Mouse (Mus musculus) kidney, embryonic 14.5 days (tissue): ENCODE data around the gene Gna11. TPM values are rescaled to one million over a fixed set of nuclear protein-coding genes. Genes with fewer than 3 reads are reported as not detected.

Experiments
- ATAC-seq: fragments of 200-750 bp; cut with Nextera tagmentation; 2 replicates; pipeline ENCODE4 v1.8.0; 2017; ENCODE audit warnings: moderate number of reproducible peaks, mild to moderate bottlenecking, moderate TSS enrichment, moderate library complexity; ENCODE audit not compliant: low FRiP score, low TSS enrichment
- H3K27ac ChIP-seq: fragments of 300-500 bp; sonication (generic); 2 replicates; pipeline ENCODE4 v1.5.1; 2014; ENCODE audit warnings: low read depth, mild to moderate bottlenecking, low read length, moderate library complexity, mixed read lengths
- H3K27me3 ChIP-seq: fragments of 300-500 bp; sonication (generic); 2 replicates; pipeline ENCODE4 v1.6.1; 2014; ENCODE audit warnings: mild to moderate bottlenecking, low read length; ENCODE audit not compliant: control insufficient read depth, insufficient read depth
- H3K36me3 ChIP-seq: fragments of 300-500 bp; sonication (generic); 2 replicates; pipeline ENCODE4 v1.6.1; 2014; ENCODE audit warnings: low read length, mixed read lengths; ENCODE audit not compliant: control insufficient read depth, insufficient read depth
- H3K4me1 ChIP-seq: fragments of 300-500 bp; sonication (generic); 2 replicates; pipeline ENCODE4 v1.6.1; 2014; ENCODE audit warnings: low read length, mixed read lengths; ENCODE audit not compliant: control insufficient read depth, insufficient read depth
- H3K4me2 ChIP-seq: fragments of 300-500 bp; sonication (generic); replicated peaks from 2 replicates; pipeline ENCODE4 v1.6.1; 2014; ENCODE audit warnings: low read depth, mild to moderate bottlenecking, low read length
- H3K4me3 ChIP-seq: fragments of 300-500 bp; sonication (generic); 2 replicates; pipeline ENCODE4 v1.5.1; 2014; ENCODE audit warnings: mild to moderate bottlenecking, low read length
- H3K9ac ChIP-seq: fragments of 300-500 bp; sonication (generic); 2 replicates; pipeline ENCODE4 v1.6.1; 2014; ENCODE audit warnings: low read depth, mild to moderate bottlenecking, low read length, moderate library complexity
- H3K9me3 ChIP-seq: fragments of 300-500 bp; sonication (generic); 2 replicates; pipeline ENCODE4 v1.6.1; 2016; ENCODE audit warnings: low read length; ENCODE audit not compliant: control insufficient read depth
- WGBS: fragments of 180-500 bp; shearing (Covaris S2); extraction: QIAGEN DNeasy Blood & Tissue Kit; methylation state at CpG from one replicate; pipeline ENCODE4 v1.1.7; 2014; 5-methylcytosine and 5-hydroxymethylcytosine counted together
- polyA plus RNA-seq: library from polyadenylated mRNA; unstranded; fragments of >200 nt; fragmentation: Nextera tagmentation; extraction: Ambion mirVana; gene quantifications from 2 replicates; pipeline ENCODE4 v1.2.1, GENCODE M21; 2014

Gna11 gene
- polyA plus RNA-seq, 1 experiment from 2014 or later = 89.2 TPM

DNA sequence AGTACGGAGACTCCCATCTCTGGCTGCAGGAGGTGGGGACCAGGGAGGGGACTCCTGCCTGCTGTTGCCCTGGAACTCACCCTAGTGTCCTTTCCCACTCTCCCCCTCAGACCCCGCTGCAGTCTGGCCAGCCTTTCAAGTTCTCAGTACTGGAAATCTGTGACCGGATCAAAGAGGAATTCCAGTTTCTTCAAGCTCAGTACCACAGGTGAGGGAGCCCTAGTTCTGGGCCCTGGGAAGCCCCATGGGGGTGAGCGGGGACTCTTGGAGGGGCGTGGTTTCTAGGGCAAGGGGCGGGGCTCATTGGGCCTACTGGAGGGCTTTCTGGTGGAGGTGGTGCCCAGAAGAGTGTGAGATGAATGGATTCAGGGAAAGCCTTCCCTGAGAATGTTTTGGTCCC is 30.7 kb upstream of the Gna11 start:
- peak overlapping the region; percentile 69; the same call in 1 of the 2 replicates for H3K27ac ChIP-seq
- ATAC-seq = no peak
- peak overlapping the region; percentile 68 for H3K9ac ChIP-seq
- H3K4me3 ChIP-seq = peak overlapping the region; percentile 51
- no peaks in the 10 kb centered on the region for H3K36me3 ChIP-seq
- peaks cover 6% of the 10 kb centered on the region; the same call in 1 of the 2 replicates for H3K27me3 ChIP-seq
- H3K4me2 ChIP-seq = peak overlapping the region; percentile 77
- no peaks in the 10 kb centered on the region for H3K9me3 ChIP-seq
- WGBS = 3% methylated on average over 6 of the region's 6 CpGs
- H3K4me1 ChIP-seq = peaks cover 49% of the 10 kb centered on the region

DNA sequence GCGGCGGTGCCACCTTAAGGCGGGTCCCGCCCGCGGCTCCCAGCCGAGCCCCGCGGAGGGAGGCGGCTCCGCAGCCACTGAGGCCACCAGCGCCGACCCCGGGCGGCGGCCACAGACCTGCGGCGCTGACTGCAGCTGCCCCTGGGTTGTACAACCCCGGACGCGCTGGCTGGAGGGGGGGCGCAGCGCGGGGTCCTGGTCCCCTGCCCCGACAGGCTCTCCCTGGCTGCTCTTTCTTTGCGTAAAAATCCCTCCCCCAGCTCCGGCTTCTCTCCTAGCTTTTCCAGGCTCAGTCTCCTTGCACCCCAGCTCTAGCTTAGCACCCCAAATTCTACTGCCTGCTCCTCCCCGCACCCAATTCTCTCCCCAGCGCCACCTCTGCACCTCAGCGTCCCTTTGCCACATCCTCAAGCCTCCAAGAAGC is 30.2 kb upstream of the Gna11 start:
- no peak for ATAC-seq
- WGBS = 0% methylated on average over 30 of the region's 30 CpGs
- H3K4me3 ChIP-seq = peak overlapping the region; percentile 51
- peak overlapping the region; percentile 69; the same call in 1 of the 2 replicates for H3K27ac ChIP-seq
- H3K27me3 ChIP-seq = peaks cover 6% of the 10 kb centered on the region; the same call in 1 of the 2 replicates
- H3K9ac ChIP-seq = peak overlapping the region; percentile 68
- H3K9me3 ChIP-seq = no peaks in the 10 kb centered on the region
- H3K36me3 ChIP-seq = no peaks in the 10 kb centered on the region
- peak overlapping the region; percentile 77 for H3K4me2 ChIP-seq
- H3K4me1 ChIP-seq = peaks cover 49% of the 10 kb centered on the region

DNA sequence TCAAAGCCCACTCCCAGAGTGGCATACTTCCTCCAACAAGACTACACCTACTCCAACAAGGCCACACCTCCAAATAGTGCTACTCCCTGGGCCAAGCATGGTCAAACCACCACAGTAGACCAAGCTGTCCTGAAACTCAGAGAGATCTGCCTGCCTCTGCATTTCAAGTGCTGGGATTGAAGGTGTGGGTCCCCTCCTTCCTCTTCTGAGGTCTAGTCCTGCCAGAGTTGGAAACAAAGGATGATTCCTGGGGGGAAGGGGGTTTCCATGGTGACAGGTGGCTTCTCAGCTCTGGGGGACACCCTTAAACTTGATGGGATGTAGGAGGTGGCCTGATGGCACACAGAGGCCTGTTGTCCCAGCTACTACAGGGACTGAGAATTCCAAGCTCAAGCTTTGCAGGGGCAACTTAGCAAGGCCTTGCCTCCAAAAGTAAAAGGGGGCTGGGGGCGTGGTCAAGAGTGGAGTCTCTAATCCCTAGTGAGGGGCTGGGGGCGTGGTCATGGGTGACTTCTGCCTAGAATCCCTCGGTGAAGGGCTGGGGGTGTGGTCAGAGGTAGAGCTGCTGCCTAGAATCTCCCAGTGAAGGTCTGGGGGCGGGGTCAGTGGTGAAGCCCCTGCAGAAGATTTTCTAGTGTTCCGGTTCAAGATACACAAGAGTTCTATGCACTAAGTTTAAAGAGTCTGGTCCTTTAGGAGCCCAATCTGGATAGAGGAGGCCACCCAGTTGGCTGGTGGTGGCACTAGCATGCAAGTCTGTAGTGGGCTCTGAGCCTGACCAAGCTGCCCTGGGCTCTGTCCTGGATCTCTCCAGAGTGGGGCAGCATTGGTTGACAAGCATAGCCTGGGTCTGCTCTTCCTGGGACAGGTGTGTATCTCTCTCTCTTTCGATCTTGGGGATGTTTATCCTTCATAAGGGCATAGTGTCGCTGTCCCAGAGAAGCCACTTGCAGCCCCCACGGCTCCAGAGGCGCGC is 29.4 kb upstream of the Gna11 start, which contains the start of gene Tle2:
Gene Tle2, plus strand, starts transcription at position 481 of the 976 bp plus-strand sequence.
- H3K9me3 ChIP-seq = no peaks in the 10 kb centered on the region
- 26% methylated on average over 10 of the region's 10 CpGs for WGBS

DNA sequence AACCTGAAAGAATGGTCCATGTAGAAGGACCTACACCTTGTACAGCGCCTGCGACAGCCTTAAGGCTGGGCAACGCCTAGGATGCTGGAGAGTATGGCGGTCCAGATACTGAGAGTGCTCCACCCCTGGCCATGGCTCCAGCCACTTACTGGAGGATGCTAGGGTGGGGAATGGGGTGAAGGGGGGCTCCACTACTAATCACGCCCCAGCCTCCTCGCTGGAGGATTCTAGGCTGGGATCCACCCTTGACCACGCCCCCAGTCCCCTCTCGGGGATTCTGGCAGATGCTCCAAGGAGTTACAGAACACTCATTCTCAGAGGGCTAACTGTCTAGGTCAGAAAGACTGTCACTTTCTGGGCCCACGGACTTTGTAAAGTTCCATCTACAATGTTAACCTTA is 28.0 kb upstream of the Gna11 start:
- WGBS = 12% methylated on average over 9 of the region's 9 CpGs

More for the DNA sequence above, 29.4 kb upstream of the Gna11 start, which contains the start of gene Tle2:
- H3K9ac ChIP-seq = peak within 1 kb of the TSS; percentile 68
- ATAC-seq = no peak
- H3K27ac ChIP-seq = peak within 1 kb of the TSS; percentile 69; the same call in 1 of the 2 replicates
- H3K27me3 ChIP-seq = peaks cover 6% of the 10 kb centered on the region; the same call in 1 of the 2 replicates
- H3K4me3 ChIP-seq = peak within 1 kb of the TSS; percentile 51
- no peaks in the 10 kb centered on the region for H3K36me3 ChIP-seq
- peak within 1 kb of the TSS; percentile 77 for H3K4me2 ChIP-seq
- H3K4me1 ChIP-seq = peaks cover 57% of the 10 kb centered on the region

DNA sequence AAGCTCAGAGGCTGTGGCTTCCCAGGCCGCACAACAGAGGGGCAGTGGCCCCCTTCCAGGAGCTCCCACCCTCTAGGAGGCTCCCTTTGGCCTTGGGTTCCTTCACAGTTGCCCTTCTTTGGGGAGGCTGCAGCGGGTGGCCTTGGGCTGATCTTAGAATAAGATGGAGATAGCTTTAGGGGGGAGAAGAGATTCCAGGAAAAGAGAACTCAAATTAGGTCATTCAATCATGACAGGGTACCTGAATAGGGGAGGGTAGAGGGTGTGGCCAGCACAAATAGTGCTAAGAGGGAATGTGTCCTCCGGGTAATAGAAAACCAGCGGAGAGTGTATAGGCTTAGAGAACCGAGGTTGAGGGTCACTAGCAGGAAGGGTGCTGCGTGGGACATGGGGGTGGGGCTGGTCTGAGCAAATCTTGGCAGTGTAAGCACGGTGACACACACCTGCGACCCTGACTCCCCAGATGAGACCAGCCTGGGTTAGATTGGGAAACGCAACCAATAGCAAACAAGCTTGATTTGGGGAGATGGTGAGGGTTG is 27.2 kb upstream of the Gna11 start:
- peak overlapping the region; percentile 22; the same call in 1 of the 2 replicates for H3K4me3 ChIP-seq
- 2% methylated on average over 9 of the region's 9 CpGs for WGBS
- H3K9me3 ChIP-seq = no peaks in the 10 kb centered on the region
- H3K36me3 ChIP-seq = no peaks in the 10 kb centered on the region
- H3K27ac ChIP-seq = peak overlapping the region; percentile 83; the same call in 1 of the 2 replicates
- H3K4me1 ChIP-seq = peaks cover 73% of the 10 kb centered on the region
- ATAC-seq = peak; percentile 1; the same call in 1 of the 2 replicates
- H3K27me3 ChIP-seq = peaks cover 3% of the 10 kb centered on the region; the same call in 1 of the 2 replicates
- peak overlapping the region; percentile 39 for H3K4me2 ChIP-seq
- peak overlapping the region; percentile 28; the same call in 1 of the 2 replicates for H3K9ac ChIP-seq

More for the DNA sequence above, 28.0 kb upstream of the Gna11 start:
- Histone ChIP-seq H3K36me3 (no peaks in the 10 kb centered on the region), H3K4me1 (peaks cover 71% of the 10 kb centered on the region), H3K4me2 (peak overlapping the region; percentile 39), H3K27me3 (peaks cover 6% of the 10 kb centered on the region; the same call in 1 of the 2 replicates), H3K9ac (no peak overlapping the region; the same call in 1 of the 2 replicates), H3K4me3 (peak overlapping the region; percentile 8; the same call in 1 of the 2 replicates), H3K9me3 (no peaks in the 10 kb centered on the region), H3K27ac (peak overlapping the region; percentile 59; the same call in 1 of the 2 replicates)
- no peak for ATAC-seq

DNA sequence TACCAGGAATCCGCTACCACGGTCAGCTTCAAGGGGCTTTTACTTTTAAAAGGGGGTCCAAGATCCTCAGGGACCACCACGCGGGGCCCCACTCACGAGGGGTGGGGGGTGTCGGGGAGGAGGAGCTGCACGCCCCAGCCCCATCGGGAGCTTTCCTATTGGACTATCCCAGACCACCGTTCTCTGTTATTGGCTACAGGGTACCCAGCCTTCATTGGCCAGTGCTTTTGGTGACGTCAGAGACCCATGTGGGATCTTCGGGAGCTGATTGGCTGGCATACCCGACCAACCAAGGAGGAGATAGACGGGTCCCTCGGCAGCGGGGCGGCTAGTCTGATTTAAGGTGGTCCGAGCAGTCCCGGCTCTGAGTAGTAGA is 26.5 kb upstream of the Gna11 start:
- H3K9ac ChIP-seq = peak overlapping the region; percentile 2; the same call in 1 of the 2 replicates
- peak overlapping the region; percentile 25 for H3K4me3 ChIP-seq
- peak; percentile 89 for ATAC-seq
- H3K4me1 ChIP-seq = peaks cover 70% of the 10 kb centered on the region
- H3K4me2 ChIP-seq = peak overlapping the region; percentile 61
- peaks cover 2% of the 10 kb centered on the region for H3K36me3 ChIP-seq
- peak overlapping the region; percentile 90; the same call in 1 of the 2 replicates for H3K27ac ChIP-seq
- H3K9me3 ChIP-seq = no peaks in the 10 kb centered on the region
- 0 out of 2 replicates have a peak, but pooled peaks cover 3% of the 10 kb centered on the region for H3K27me3 ChIP-seq
- WGBS = under 1% methylated on average over 18 of the region's 18 CpGs

DNA sequence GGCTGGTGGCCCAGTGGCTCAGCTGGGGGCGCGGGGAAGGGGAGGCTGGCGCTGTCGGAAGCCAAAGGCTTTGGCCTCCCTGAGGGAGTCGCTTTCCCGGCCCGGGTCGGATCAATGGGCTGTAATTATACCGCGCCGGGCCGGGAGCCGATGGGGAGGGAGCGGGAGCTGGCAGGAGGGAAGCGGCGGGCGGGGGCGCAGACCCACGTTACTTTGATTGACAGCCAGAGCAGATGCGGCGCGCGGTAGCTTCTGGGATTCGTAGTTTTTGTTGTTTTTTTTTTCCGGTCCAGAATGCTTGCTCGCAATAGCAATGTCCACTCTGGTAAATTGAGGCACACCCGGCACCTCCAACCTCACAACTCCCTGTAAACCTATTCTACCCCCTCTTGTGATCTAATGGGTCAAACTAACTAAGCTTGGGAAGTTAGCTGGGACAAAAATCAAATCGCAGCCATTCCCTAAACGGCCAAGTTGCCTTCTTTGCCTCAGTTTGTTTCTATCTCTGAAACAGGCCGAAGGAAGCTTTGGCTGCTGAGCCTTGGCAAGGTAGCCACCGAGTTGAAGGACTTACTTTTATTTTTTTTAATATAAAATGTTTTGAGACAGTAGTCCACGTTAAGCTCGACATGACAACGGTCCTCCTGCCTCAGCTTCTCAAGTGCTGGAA is 26.0 kb upstream of the Gna11 start:
- Histone ChIP-seq H3K4me2 (peak overlapping the region; percentile 61), H3K9me3 (no peaks in the 10 kb centered on the region), H3K9ac (peak overlapping the region; percentile 37), H3K36me3 (peaks cover 7% of the 10 kb centered on the region), H3K27ac (peak overlapping the region; percentile 90), H3K4me1 (peaks cover 66% of the 10 kb centered on the region), H3K4me3 (peak overlapping the region; percentile 25), H3K27me3 (no peaks in the 10 kb centered on the region)
- ATAC-seq = peak; percentile 61
- under 1% methylated on average over 34 of the region's 34 CpGs for WGBS

DNA sequence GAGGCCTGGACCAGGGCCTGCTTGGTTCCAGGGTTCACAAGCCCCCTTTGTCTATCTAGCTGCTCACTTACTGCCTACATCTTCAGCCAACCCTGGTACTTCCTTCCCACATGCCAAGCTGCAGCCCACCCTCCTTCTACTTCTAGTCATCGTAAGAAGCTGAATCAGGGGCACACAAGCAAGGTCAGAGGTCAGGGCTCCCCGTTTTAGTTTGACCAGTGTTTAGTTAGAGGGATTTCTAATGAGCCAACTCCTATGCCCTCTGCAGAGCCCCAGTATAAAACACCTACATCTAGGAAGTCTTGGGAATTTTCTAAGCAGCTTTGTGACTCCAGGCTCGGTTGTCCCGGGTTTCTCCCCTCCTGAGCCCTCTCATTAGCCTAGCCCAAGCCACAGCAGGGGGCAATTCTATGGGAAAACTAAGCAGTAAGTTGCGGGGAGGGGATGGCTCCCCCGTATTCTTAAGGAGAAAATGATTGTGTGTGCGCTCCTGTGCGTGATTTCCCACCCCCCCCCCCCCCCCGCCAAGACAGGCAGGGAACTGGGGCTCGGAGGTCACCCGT is 25.3 kb upstream of the Gna11 start:
- H3K9me3 ChIP-seq = no peaks in the 10 kb centered on the region
- H3K9ac ChIP-seq = peak overlapping the region; percentile 37
- peak overlapping the region; percentile 61 for H3K4me2 ChIP-seq
- H3K36me3 ChIP-seq = peaks cover 14% of the 10 kb centered on the region
- peak overlapping the region; percentile 25 for H3K4me3 ChIP-seq
- peak overlapping the region; percentile 90 for H3K27ac ChIP-seq
- H3K4me1 ChIP-seq = peaks cover 65% of the 10 kb centered on the region
- ATAC-seq = peak; percentile 5
- WGBS = 2% methylated on average over 10 of the region's 11 CpGs
- no peaks in the 10 kb centered on the region for H3K27me3 ChIP-seq
